Mouse (Mus musculus): Measurements from ENCODE around the gene Plpp6.
A peak's percentile ranks its signal among the peaks of the same experiment; 100 is the strongest.

Gene Plpp6

GRCm38 (mm10) chr19:28963842-28964551, at the start of gene Plpp6:
Gene Plpp6 (plus strand): TSS chr19:28963953.
- DNase-seq (ENCODE audit: low spot score), result peak; percentile 92

GRCm38 (mm10) chr19:28914598-28914997, 49.2 kb upstream of the Plpp6 start:
- DNase-seq (ENCODE audit: low spot score), result no peak

GRCm38 (mm10) chr19:28915602-28916250, 48.0 kb upstream of the Plpp6 start:
- DNase-seq (ENCODE audit: low spot score), result no peak

- no peak for DNase-seq (ENCODE audit: low spot score)
Observed at GRCm38 (mm10) chr19:28916492-28916891, 47.3 kb upstream of the Plpp6 start.

GRCm38 (mm10) chr19:28917839-28918238, 45.9 kb upstream of the Plpp6 start:
- no peak for DNase-seq (ENCODE audit: low spot score)

- no peak for DNase-seq (ENCODE audit: low spot score)
Observed at GRCm38 (mm10) chr19:28926366-28926765, 37.4 kb upstream of the Plpp6 start.

GRCm38 (mm10) chr19:28927396-28927795, 36.4 kb upstream of the Plpp6 start:
- DNase-seq (ENCODE audit: low spot score), result no peak

- no peak for DNase-seq (ENCODE audit: low spot score)
Observed at GRCm38 (mm10) chr19:28929034-28929433, 34.7 kb upstream of the Plpp6 start.

- DNase-seq (ENCODE audit: low spot score), result no peak
Observed at GRCm38 (mm10) chr19:28934897-28935296, 28.9 kb upstream of the Plpp6 start.

- DNase-seq (ENCODE audit: low spot score), result peak; percentile 59
Observed at GRCm38 (mm10) chr19:28940135-28940874, 23.4 kb upstream of the Plpp6 start.

- no peak for DNase-seq (ENCODE audit: low spot score)
Observed at GRCm38 (mm10) chr19:28941271-28941670, 22.5 kb upstream of the Plpp6 start.

GRCm38 (mm10) chr19:28946782-28947181, 17.0 kb upstream of the Plpp6 start:
- no peak for DNase-seq (ENCODE audit: low spot score)

GRCm38 (mm10) chr19:28947311-28947710, 16.4 kb upstream of the Plpp6 start:
- DNase-seq (ENCODE audit: low spot score), result no peak

- DNase-seq (ENCODE audit: low spot score), result no peak
Observed at GRCm38 (mm10) chr19:28951251-28951650, 12.5 kb upstream of the Plpp6 start.

- peak; percentile 43 for DNase-seq (ENCODE audit: low spot score)
Observed at GRCm38 (mm10) chr19:28963113-28963512, 640 bp upstream of the Plpp6 start.

GRCm38 (mm10) chr19:28963513-28963841, 276 bp upstream of the Plpp6 start:
- no peak for DNase-seq (ENCODE audit: low spot score)

- DNase-seq (ENCODE audit: low spot score), result no peak
Observed at GRCm38 (mm10) chr19:28964552-28964903, 775 bp downstream of the Plpp6 start.

GRCm38 (mm10) chr19:28967652-28968051, 3.9 kb downstream of the Plpp6 start, which contains the start of gene 4430402I18Rik:
Gene 4430402I18Rik (minus strand): TSS chr19:28967800.
- peak; percentile 44 for DNase-seq (ENCODE audit: low spot score)

GRCm38 (mm10) chr19:28968178-28968577, 4.4 kb downstream of the Plpp6 start:
- DNase-seq (ENCODE audit: low spot score), result no peak

- no peak for DNase-seq (ENCODE audit: low spot score)
Observed at GRCm38 (mm10) chr19:28969231-28969630, 5.5 kb downstream of the Plpp6 start.

GRCm38 (mm10) chr19:28970251-28970650, 6.5 kb downstream of the Plpp6 start:
- DNase-seq (ENCODE audit: low spot score), result peak; percentile 15

- DNase-seq (ENCODE audit: low spot score), result peak; percentile 80
Observed at GRCm38 (mm10) chr19:28974862-28975611, 11.3 kb downstream of the Plpp6 start.
